Mouse (Mus musculus): ENCODE results near the gene Prpf40b.
A peak's percentile ranks its signal among the peaks of the same experiment; 100 is the strongest.

Prpf40b gene

GRCm38 (mm10) chr15:99294287-99294686 lies 600 bp upstream of the Prpf40b start:
- no peak for DNase-seq

GRCm38 (mm10) chr15:99295484-99295981 lies 646 bp downstream of the Prpf40b start, which contains the start of gene Fam186b:
TSS of gene Fam186b (minus strand) at chr15:99295888.
- DNase-seq: peak; percentile 50

- DNase-seq: no peak
These were observed 1.3 kb downstream of the Prpf40b start for GRCm38 (mm10) chr15:99296213-99296612.

GRCm38 (mm10) chr15:99307476-99307875 lies 12.6 kb downstream of the Prpf40b start:
- peak; percentile 46 for DNase-seq

GRCm38 (mm10) chr15:99309549-99309948 lies 14.7 kb downstream of the Prpf40b start:
- no peak for DNase-seq

- DNase-seq: no peak
These were observed 15.7 kb downstream of the Prpf40b start for GRCm38 (mm10) chr15:99310617-99311016.

GRCm38 (mm10) chr15:99314891-99315290 lies 20.0 kb downstream of the Prpf40b start:
- peak; percentile 58 for DNase-seq

GRCm38 (mm10) chr15:99316314-99317266 lies 21.7 kb downstream of the Prpf40b start:
- DNase-seq: peak; percentile 89

- peak; percentile 83 for DNase-seq
These were observed 22.4 kb downstream of the Prpf40b start for GRCm38 (mm10) chr15:99317267-99317651.

- DNase-seq: no peak
These were observed 23.2 kb downstream of the Prpf40b start for GRCm38 (mm10) chr15:99318071-99318470.

- no peak for DNase-seq
These were observed 24.0 kb downstream of the Prpf40b start for GRCm38 (mm10) chr15:99318861-99319410.

- DNase-seq: peak; percentile 69
These were observed 24.6 kb downstream of the Prpf40b start for GRCm38 (mm10) chr15:99319411-99319871.

- DNase-seq: no peak
These were observed 25.3 kb downstream of the Prpf40b start for GRCm38 (mm10) chr15:99320168-99320674.

- no peak for DNase-seq
These were observed 26.1 kb downstream of the Prpf40b start for GRCm38 (mm10) chr15:99320978-99321377.

- DNase-seq: no peak
These were observed 29.3 kb downstream of the Prpf40b start for GRCm38 (mm10) chr15:99324151-99324550.

- no peak for DNase-seq
These were observed 30.7 kb downstream of the Prpf40b start for GRCm38 (mm10) chr15:99325598-99325997.

GRCm38 (mm10) chr15:99326407-99326806 lies 31.5 kb downstream of the Prpf40b start:
- peak; percentile 71 for DNase-seq

GRCm38 (mm10) chr15:99326959-99327358 lies 32.1 kb downstream of the Prpf40b start:
- no peak for DNase-seq

GRCm38 (mm10) chr15:99328011-99328410 lies 33.1 kb downstream of the Prpf40b start:
- DNase-seq: no peak

GRCm38 (mm10) chr15:99330324-99330723 lies 35.4 kb downstream of the Prpf40b start:
- DNase-seq: no peak

- no peak for DNase-seq
These were observed 36.5 kb downstream of the Prpf40b start for GRCm38 (mm10) chr15:99331341-99331740.

- no peak for DNase-seq
These were observed 37.2 kb downstream of the Prpf40b start for GRCm38 (mm10) chr15:99332111-99332510.

GRCm38 (mm10) chr15:99332921-99333675 lies 38.2 kb downstream of the Prpf40b start:
- DNase-seq: peak; percentile 90

All from kidney, postnatal 14 days (tissue).